Mouse (Mus musculus) heart, postnatal 0 days (tissue): ENCODE measurements around the gene Nudt15. TPM values are rescaled to one million over a fixed set of nuclear protein-coding genes. Genes with fewer than 3 reads are reported as not detected.

ENCODE experiments used
- ATAC-seq: fragments of 200-750 bp; cut with Nextera tagmentation; 2 replicates; pipeline ENCODE4 v1.8.0; 2017; ENCODE audit warnings: low read depth, moderate number of reproducible peaks, moderate library complexity; ENCODE audit not compliant: insufficient read depth
- DNase-seq: peaks from one replicate; pipeline ENCODE4 v3.0.0-alpha.2; 2016; ENCODE audit warnings: low spot score
- H3K27ac ChIP-seq: fragments of 300-500 bp; sonication (generic); 2 replicates; pipeline ENCODE4 v1.5.1; 2014; ENCODE audit warnings: low read depth, mild to moderate bottlenecking
- H3K27me3 ChIP-seq: fragments of 300-500 bp; sonication (generic); 2 replicates; pipeline ENCODE4 v1.6.1; 2014; ENCODE audit warnings: low read length, mixed read lengths; ENCODE audit not compliant: control insufficient read depth, insufficient read depth
- H3K36me3 ChIP-seq: fragments of 300-500 bp; sonication (generic); replicated peaks from 2 replicates; pipeline ENCODE4 v1.6.1; 2014; ENCODE audit warnings: low read length, mixed read lengths; ENCODE audit not compliant: control insufficient read depth, insufficient read depth
- H3K4me1 ChIP-seq: fragments of 300-500 bp; sonication (generic); 2 replicates; pipeline ENCODE4 v1.6.1; 2014; ENCODE audit warnings: antibody characterized with exemption; ENCODE audit not compliant: control insufficient read depth, insufficient read depth
- H3K4me2 ChIP-seq: fragments of 300-500 bp; sonication (generic); 2 replicates; pipeline ENCODE4 v1.6.1; 2014; ENCODE audit warnings: low read depth, mild to moderate bottlenecking, low read length, moderate library complexity
- H3K4me3 ChIP-seq: fragments of 300-500 bp; sonication (generic); 2 replicates; pipeline ENCODE4 v1.5.1; 2014; ENCODE audit warnings: low read depth, low read length
- H3K9ac ChIP-seq: fragments of 300-500 bp; sonication (generic); replicated peaks from 2 replicates; pipeline ENCODE4 v1.6.1; 2014; ENCODE audit warnings: low read depth, low read length, mixed read lengths
- H3K9me3 ChIP-seq: fragments of 300-500 bp; sonication (generic); replicated peaks from 2 replicates; pipeline ENCODE4 v1.6.1; 2016; ENCODE audit warnings: low read length; ENCODE audit not compliant: control insufficient read depth
- CTCF ChIP-seq: IDR thresholded peaks from 2 replicates; pipeline ENCODE4 v1.5.1; 2016; ENCODE audit warnings: antibody characterized with exemption, control low read depth, low read depth
- EP300 ChIP-seq: IDR thresholded peaks from 2 replicates; pipeline ENCODE4 v1.6.1; 2016; ENCODE audit warnings: antibody characterized with exemption, low read depth
- WGBS: fragments of 180-500 bp; shearing (Covaris S2); extraction: QIAGEN DNeasy Blood & Tissue Kit; methylation state at CpG from one replicate; pipeline ENCODE4 v1.1.7; 2014; 5-methylcytosine and 5-hydroxymethylcytosine counted together
- polyA plus RNA-seq: library from polyadenylated mRNA; unstranded; fragments of >200 nt; fragmentation: Nextera tagmentation; extraction: Ambion mirVana; gene quantifications from 2 replicates; pipeline ENCODE4 v1.2.1, GENCODE M21; 2015
- total RNA-seq: library from RNA; depleted of rRNA; stranded (reverse); fragments of >200 nt; gene quantifications from 2 replicates; pipeline ENCODE4 v1.2.3, GENCODE M21; 2014; ENCODE audit warnings: low replicate concordance

The Nudt15 gene
- total and polyA plus RNA-seq, 2 experiments from 2014 or later, result 1.8 to 4.7 TPM

GRCm38 (mm10) chr14:73506283-73506682, 41.8 kb downstream of the Nudt15 start:
- ATAC-seq (no peak), DNase-seq (no peak)
- WGBS, result 51% methylated on average over 8 of the region's 8 CpGs
- Histone ChIP-seq H3K27me3 (no peaks in the 10 kb centered on the region), H3K4me1 (peaks cover 23% of the 10 kb centered on the region), H3K4me3 (no peak overlapping the region), H3K27ac (no peak overlapping the region), H3K36me3 (no peaks in the 10 kb centered on the region), H3K4me2 (no peak overlapping the region), H3K9me3 (no peaks in the 10 kb centered on the region), H3K9ac (no peak overlapping the region)
- TF ChIP-seq EP300, result no peak
- TF ChIP-seq CTCF, result no peak

GRCm38 (mm10) chr14:73503237-73503933, 44.7 kb downstream of the Nudt15 start:
- Histone ChIP-seq H3K4me3 (no peak overlapping the region), H3K9me3 (no peaks in the 10 kb centered on the region), H3K4me1 (peaks cover 14% of the 10 kb centered on the region), H3K36me3 (no peaks in the 10 kb centered on the region), H3K27ac (peak overlapping the region; percentile 82), H3K4me2 (no peak overlapping the region), H3K9ac (no peak overlapping the region), H3K27me3 (no peaks in the 10 kb centered on the region)
- peak; percentile 78 for TF ChIP-seq EP300
- TF ChIP-seq CTCF, result no peak
- DNase-seq, result peak; percentile 39
- ATAC-seq, result peak; percentile 67
- 46% methylated on average over 13 of the region's 13 CpGs for WGBS

- 16% methylated on average over 7 of the region's 7 CpGs for WGBS
- peak; percentile 31 for DNase-seq
- Histone ChIP-seq H3K4me3 (no peak overlapping the region), H3K9me3 (no peaks in the 10 kb centered on the region), H3K36me3 (no peaks in the 10 kb centered on the region), H3K27ac (peak overlapping the region; percentile 82), H3K4me1 (peaks cover 14% of the 10 kb centered on the region), H3K9ac (no peak overlapping the region; the same call in 1 of the 2 replicates), H3K27me3 (no peaks in the 10 kb centered on the region), H3K4me2 (no peak overlapping the region)
- TF ChIP-seq CTCF (no peak), EP300 (no peak)
- peak; percentile 44 for ATAC-seq
Measured at GRCm38 (mm10) chr14:73502591-73503184, 45.4 kb downstream of the Nudt15 start.

- H3K27ac ChIP-seq, result peak overlapping the region; percentile 1; the same call in 1 of the 2 replicates
Measured at GRCm38 (mm10) chr14:73501721-73502120, 46.3 kb downstream of the Nudt15 start.

GRCm38 (mm10) chr14:73501283-73501682, 46.8 kb downstream of the Nudt15 start:
- DNase-seq (no peak), ATAC-seq (no peak)
- H3K4me2 ChIP-seq, result no peak overlapping the region
- peaks cover 14% of the 10 kb centered on the region for H3K4me1 ChIP-seq
- H3K36me3 ChIP-seq, result no peaks in the 10 kb centered on the region
- WGBS, result 81% methylated on average over 9 of the region's 9 CpGs
- H3K4me3 ChIP-seq, result no peak overlapping the region
- H3K9me3 ChIP-seq, result no peaks in the 10 kb centered on the region
- no peak for TF ChIP-seq EP300
- TF ChIP-seq CTCF, result no peak
- H3K27ac ChIP-seq, result no peak overlapping the region
- H3K9ac ChIP-seq, result no peak overlapping the region
- H3K27me3 ChIP-seq, result no peaks in the 10 kb centered on the region

More at GRCm38 (mm10) chr14:73501721-73502120, 46.3 kb downstream of the Nudt15 start:
- H3K4me3 ChIP-seq, result no peak overlapping the region
- H3K27me3 ChIP-seq, result no peaks in the 10 kb centered on the region
- TF ChIP-seq CTCF (no peak), EP300 (no peak)
- DNase-seq (no peak), ATAC-seq (no peak)
- H3K9me3 ChIP-seq, result no peaks in the 10 kb centered on the region
- no peak overlapping the region for H3K9ac ChIP-seq
- H3K4me2 ChIP-seq, result no peak overlapping the region
- H3K4me1 ChIP-seq, result peaks cover 14% of the 10 kb centered on the region
- 53% methylated on average over 6 of the region's 6 CpGs for WGBS
- H3K36me3 ChIP-seq, result no peaks in the 10 kb centered on the region
